Mouse (Mus musculus) kidney, embryonic 15.5 days (tissue): Measurements from ENCODE around the gene Ecm1. TPM values are rescaled to one million over a fixed set of nuclear protein-coding genes. Genes with fewer than 3 reads are reported as not detected.
"Not testable (repeated sequence)": the region's sequence is repeated elsewhere in the genome, so short reads cannot be mapped to it uniquely, and the experiment has no call there.

Source experiments
- ATAC-seq: fragments of 200-750 bp; cut with Nextera tagmentation; replicated peaks from 2 replicates; pipeline ENCODE4 v1.8.0; 2017; ENCODE audit warnings: moderate TSS enrichment; ENCODE audit not compliant: low FRiP score
- H3K27ac ChIP-seq: fragments of 300-500 bp; sonication (generic); 2 replicates; pipeline ENCODE4 v1.5.1; 2015; ENCODE audit warnings: mild to moderate bottlenecking, inconsistent platforms
- H3K27me3 ChIP-seq: fragments of 300-500 bp; sonication (generic); 2 replicates; pipeline ENCODE4 v1.6.1; 2015; ENCODE audit warnings: inconsistent platforms
- H3K36me3 ChIP-seq: fragments of 300-500 bp; sonication (generic); 2 replicates; pipeline ENCODE4 v1.6.1; 2015; ENCODE audit warnings: inconsistent platforms
- H3K4me1 ChIP-seq: fragments of 300-500 bp; sonication (generic); 2 replicates; pipeline ENCODE4 v1.6.1; 2015; ENCODE audit warnings: inconsistent platforms
- H3K4me2 ChIP-seq: fragments of 300-500 bp; sonication (generic); 2 replicates; pipeline ENCODE4 v1.6.1; 2015; ENCODE audit warnings: moderate library complexity, mild to moderate bottlenecking, inconsistent platforms
- H3K4me3 ChIP-seq: fragments of 300-500 bp; sonication (generic); replicated peaks from 2 replicates; pipeline ENCODE4 v1.5.1; 2015; ENCODE audit warnings: mild to moderate bottlenecking, inconsistent platforms
- H3K9ac ChIP-seq: fragments of 300-500 bp; sonication (generic); 2 replicates; pipeline ENCODE4 v1.6.1; 2015; ENCODE audit warnings: mild to moderate bottlenecking, inconsistent platforms
- H3K9me3 ChIP-seq: fragments of 300-500 bp; sonication (generic); replicated peaks from 2 replicates; pipeline ENCODE4 v1.6.1; 2016; ENCODE audit warnings: inconsistent platforms
- WGBS: fragments of 180-500 bp; shearing (Covaris S2); methylation state at CpG from one replicate; pipeline ENCODE4 v1.1.7; 2015; ENCODE audit warnings: mixed read lengths; 5-methylcytosine and 5-hydroxymethylcytosine counted together
- polyA plus RNA-seq: library from polyadenylated mRNA; unstranded; fragments of >200 nt; fragmentation: Nextera tagmentation; extraction: Ambion mirVana; gene quantifications from 2 replicates; pipeline ENCODE4 v1.2.1, GENCODE M21; 2015

Gene Ecm1
- polyA plus RNA-seq, 1 experiment from 2014 or later: 231 TPM

GRCm38 (mm10) chr3:95695796-95696195 is 43.6 kb downstream of the Ecm1 start:
- Histone ChIP-seq H3K4me2 (no peak overlapping the region), H3K27me3 (no peaks in the 10 kb centered on the region), H3K36me3 (no peaks in the 10 kb centered on the region), H3K9me3 (no peaks in the 10 kb centered on the region), H3K4me1 (peaks cover 33% of the 10 kb centered on the region), H3K9ac (no peak overlapping the region), H3K27ac (no peak overlapping the region), H3K4me3 (no peak overlapping the region)
- ATAC-seq: no peak
- WGBS: 36% methylated on average over 3 of the region's 3 CpGs

GRCm38 (mm10) chr3:95694808-95695703 is 44.3 kb downstream of the Ecm1 start:
- Histone ChIP-seq H3K4me2 (no peak overlapping the region), H3K4me3 (no peak overlapping the region), H3K27ac (no peak overlapping the region), H3K9me3 (no peaks in the 10 kb centered on the region), H3K27me3 (no peaks in the 10 kb centered on the region), H3K36me3 (no peaks in the 10 kb centered on the region), H3K4me1 (peaks cover 32% of the 10 kb centered on the region), H3K9ac (no peak overlapping the region)
- no peak for ATAC-seq
- 90% methylated on average over 11 of the region's 11 CpGs for whole genome bisulfite sequencing

- Histone ChIP-seq H3K36me3 (no peaks in the 10 kb centered on the region), H3K9me3 (no peaks in the 10 kb centered on the region), H3K4me2 (no peak overlapping the region), H3K4me3 (no peak overlapping the region), H3K27ac (no peak overlapping the region), H3K4me1 (peaks cover 38% of the 10 kb centered on the region), H3K27me3 (no peaks in the 10 kb centered on the region), H3K9ac (no peak overlapping the region)
- no peak for ATAC-seq
- WGBS: 54% methylated on average over 11 of the region's 11 CpGs
Measured at GRCm38 (mm10) chr3:95693821-95694807, 45.3 kb downstream of the Ecm1 start.

GRCm38 (mm10) chr3:95692677-95693076 is 46.7 kb downstream of the Ecm1 start:
- no peaks in the 10 kb centered on the region for H3K36me3 ChIP-seq
- H3K9me3 ChIP-seq: no peaks in the 10 kb centered on the region
- 79% methylated on average over 6 of the region's 6 CpGs for WGBS
- H3K4me1 ChIP-seq: peaks cover 52% of the 10 kb centered on the region
- H3K27me3 ChIP-seq: no peaks in the 10 kb centered on the region
- H3K4me3 ChIP-seq: no peak overlapping the region
- no peak overlapping the region for H3K4me2 ChIP-seq
- ATAC-seq: no peak
- no peak overlapping the region for H3K27ac ChIP-seq
- no peak overlapping the region for H3K9ac ChIP-seq

DNA sequence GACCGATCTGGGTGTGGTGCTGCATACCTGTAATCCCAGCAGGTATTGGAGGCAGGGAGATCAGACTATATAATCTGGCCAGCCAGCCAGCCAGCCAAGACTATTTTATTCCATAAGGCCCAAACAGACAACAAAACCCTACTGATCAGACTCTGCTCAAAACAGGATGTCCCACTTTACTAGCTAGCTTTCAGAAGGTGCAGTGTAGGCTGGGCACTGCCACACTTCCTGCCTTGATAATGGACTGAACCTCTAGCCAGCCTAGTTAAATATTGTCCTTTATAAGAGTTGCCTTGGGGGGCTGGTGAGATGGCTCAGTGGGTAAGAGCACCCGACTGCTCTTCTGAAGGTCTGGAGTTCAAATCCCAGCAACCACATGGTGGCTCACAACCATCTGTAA is 48.8 kb downstream of the Ecm1 start:
- not testable (repeated sequence) for ATAC-seq, H3K4me3 ChIP-seq, H3K36me3 ChIP-seq, H3K9me3 ChIP-seq, H3K4me2 ChIP-seq, H3K27me3 ChIP-seq, H3K9ac ChIP-seq
- Histone ChIP-seq H3K27ac (peak overlapping the region; percentile 92; the same call in 1 of the 2 replicates), H3K4me1 (peaks cover 61% of the 10 kb centered on the region)
- 86% methylated on average over 2 of the region's 2 CpGs for WGBS

GRCm38 (mm10) chr3:95689940-95690339 is 49.4 kb downstream of the Ecm1 start:
- Histone ChIP-seq H3K4me1 (peaks cover 65% of the 10 kb centered on the region), H3K27me3 (no peaks in the 10 kb centered on the region), H3K27ac (peak overlapping the region; percentile 92), H3K4me2 (peak overlapping the region; percentile 30), H3K36me3 (no peaks in the 10 kb centered on the region), H3K9me3 (no peaks in the 10 kb centered on the region), H3K9ac (no peak overlapping the region), H3K4me3 (no peak overlapping the region)
- ATAC-seq: no peak
- WGBS: 39% methylated on average over 2 of the region's 2 CpGs

- peak overlapping the region; percentile 30 for H3K4me2 ChIP-seq
Measured at GRCm38 (mm10) chr3:95689171-95689915, 50.0 kb downstream of the Ecm1 start.

DNA sequence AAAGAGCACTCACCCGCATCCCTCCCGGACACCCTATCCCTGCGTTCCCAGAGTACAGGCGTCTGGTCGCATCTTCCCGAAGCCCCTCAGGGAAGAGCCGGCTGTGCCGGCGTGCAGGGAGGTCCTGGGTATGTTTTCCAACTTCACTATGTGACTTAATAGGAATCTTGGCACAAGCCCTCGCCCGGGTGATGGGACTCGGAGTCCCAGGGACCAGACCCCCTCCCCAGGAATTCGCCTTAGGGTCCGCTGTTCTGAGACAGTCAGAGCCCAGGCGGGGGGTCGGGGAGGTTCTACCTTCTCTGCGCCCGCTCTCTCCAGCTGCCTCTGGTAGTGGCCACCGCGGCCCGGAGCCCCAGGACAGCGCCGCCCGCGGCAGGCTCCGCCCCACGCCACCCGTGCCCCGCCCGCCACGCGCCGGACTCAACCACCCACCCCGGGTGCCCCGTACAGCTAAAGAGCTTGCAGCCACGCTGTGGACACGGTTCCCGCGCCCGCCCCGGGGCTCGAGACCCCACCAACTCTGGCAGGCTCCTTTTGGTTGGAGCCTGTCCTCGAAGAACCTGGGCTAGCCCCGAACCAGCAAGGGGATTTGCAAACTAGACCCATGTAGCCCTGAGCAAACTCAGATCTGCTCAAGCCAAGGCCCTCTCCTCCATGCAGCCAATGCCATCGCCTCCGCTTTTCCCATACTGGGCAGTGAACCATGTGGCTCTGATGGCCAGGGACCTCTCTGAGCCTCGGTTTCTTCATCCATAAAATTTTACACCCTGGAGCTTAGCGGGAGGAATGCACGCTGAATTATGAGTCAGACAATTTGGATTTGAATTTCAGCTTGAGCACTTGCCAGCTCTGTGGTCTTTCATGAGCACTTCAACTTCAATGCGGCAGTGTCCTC is 51.6 kb downstream of the Ecm1 start, which contains the start of gene Adamtsl4:
Gene Adamtsl4, minus strand, starts transcription at position 394 of the 898 bp plus-strand sequence.
- Histone ChIP-seq H3K4me2 (peak within 1 kb of the TSS; percentile 95), H3K9me3 (no peaks in the 10 kb centered on the region), H3K36me3 (no peaks in the 10 kb centered on the region), H3K27ac (peak within 1 kb of the TSS; percentile 92), H3K27me3 (no peaks in the 10 kb centered on the region), H3K4me1 (peaks cover 66% of the 10 kb centered on the region), H3K9ac (peak within 1 kb of the TSS; percentile 55), H3K4me3 (peak within 1 kb of the TSS; percentile 51)
- ATAC-seq: peak; percentile 76
- WGBS: 2% methylated on average over 50 of the region's 50 CpGs

More at GRCm38 (mm10) chr3:95689171-95689915, 50.0 kb downstream of the Ecm1 start:
- ATAC-seq: 0 out of 2 replicates have a peak, but pooled peaks have one; percentile 19
- Histone ChIP-seq H3K27me3 (no peaks in the 10 kb centered on the region), H3K4me1 (peaks cover 70% of the 10 kb centered on the region), H3K9ac (no peak overlapping the region), H3K27ac (peak overlapping the region; percentile 92), H3K9me3 (no peaks in the 10 kb centered on the region), H3K4me3 (no peak overlapping the region), H3K36me3 (no peaks in the 10 kb centered on the region)
- WGBS: 18% methylated on average over 11 of the region's 11 CpGs

GRCm38 (mm10) chr3:95687168-95687523 is 52.2 kb downstream of the Ecm1 start:
- Histone ChIP-seq H3K27me3 (no peaks in the 10 kb centered on the region), H3K4me1 (peaks cover 68% of the 10 kb centered on the region), H3K4me3 (peak overlapping the region; percentile 51), H3K4me2 (peak overlapping the region; percentile 95), H3K9ac (peak overlapping the region; percentile 55), H3K36me3 (no peaks in the 10 kb centered on the region), H3K9me3 (no peaks in the 10 kb centered on the region), H3K27ac (peak overlapping the region; percentile 92)
- WGBS: 14% methylated on average over 4 of the region's 4 CpGs
- peak; percentile 26; the same call in 1 of the 2 replicates for ATAC-seq

- Histone ChIP-seq H3K4me2 (peak overlapping the region; percentile 95), H3K4me3 (peak overlapping the region; percentile 51), H3K9me3 (no peaks in the 10 kb centered on the region), H3K27ac (peak overlapping the region; percentile 92), H3K4me1 (peaks cover 69% of the 10 kb centered on the region), H3K27me3 (no peaks in the 10 kb centered on the region), H3K9ac (0 out of 2 replicates have a peak overlapping the region, but pooled peaks have one; percentile 55), H3K36me3 (no peaks in the 10 kb centered on the region)
- 36% methylated on average over 10 of the region's 10 CpGs for WGBS
- ATAC-seq: peak; percentile 6; the same call in 1 of the 2 replicates
Measured at GRCm38 (mm10) chr3:95686492-95687167, 52.7 kb downstream of the Ecm1 start.
